Mouse (Mus musculus): ENCODE measurements around the gene Ccdc159.

- TF ChIP-seq CTCF (IDR thresholded peaks at IDR 0.05; ENCODE audit: low read depth, low read length) (no peak), POLR2A (IDR thresholded peaks at IDR 0.05; ENCODE audit: extremely low read depth, insufficient read depth, low read length) (no peak)
Measured at GRCm38 (mm10) chr9:21904031-21904430, 23.2 kb upstream of the Ccdc159 start.
